18 mouse cellular contexts compared by ENCODE assay signal in genomic region chr10:84730078-84730477, GRCm38 (mm10). TPM values are rescaled to one million over a fixed set of nuclear protein-coding genes. Genes with fewer than 3 reads are reported as not detected.
DNase-seq lines count a peak whose midpoint lies in the region; TF ChIP-seq lines count a peak whose summit lies in the region.
"Had no signal": no experiment of that assay in that cellular context is flagged by ENCODE, and none has a peak within 500 bp of the region (broad histone marks: within the 10 kb centered on the region; RNA-seq: fewer than 3 reads in every experiment).

No protein-coding gene starts in this region.

- in situ Hi-C loops in CH12.LX (cut with MboI; ENCODE audit: low pct_ligation_motif_present, low pct_unique_long_range_greater_than_20kb, low sequenced_read_pairs) = no loop called here

- peaks cover 16 to 32% of the 10 kb centered on the region in 2 experiments for H3K36me3 ChIP-seq in CH12.LX (replicated peaks in 1 of 2; ENCODE audit: control insufficient read depth in 1 of 2, insufficient read depth in 1 of 2, low read length in 1 of 2)

- H3K27ac ChIP-seq in layer of hippocampus, adult 2 months = no peak overlapping the region
- no peak overlapping the region for H3K27ac ChIP-seq in CH12.LX (ENCODE audit: insufficient read depth, low read depth)
- H3K27ac ChIP-seq: embryonic facial prominence, embryonic 13.5 days; heart, embryonic 15.5 days; hindbrain, embryonic 15.5 days; limb, embryonic 13.5 days; macrophage had no signal

- TF ChIP-seq RAD21 in CH12.LX (IDR thresholded peaks at IDR 0.05; ENCODE audit: low read depth, low read length) = no peak; the same call in 1 of the 2 replicates

- H3K9ac ChIP-seq in CH12.LX (ENCODE audit: insufficient read depth, low read depth) = no peak overlapping the region
- H3K9ac ChIP-seq: embryonic facial prominence, embryonic 13.5 days; heart, embryonic 15.5 days; hindbrain, embryonic 15.5 days; limb, embryonic 13.5 days had no signal

- H3K4me1 ChIP-seq in CH12.LX (ENCODE audit: control insufficient read depth in 1 of 2, insufficient read depth in 2 of 2) = peaks cover 0 to 8% of the 10 kb centered on the region in 2 experiments; a peak in 3 of 4 replicates
- H3K4me1 ChIP-seq: hindbrain, embryonic 15.5 days had no signal

- H3K9me3 ChIP-seq in CH12.LX (replicated peaks; ENCODE audit: low read length) = no peaks in the 10 kb centered on the region
- H3K9me3 ChIP-seq: embryonic facial prominence, embryonic 13.5 days; heart, embryonic 15.5 days; hindbrain, embryonic 15.5 days; limb, embryonic 13.5 days had no signal

- no peak overlapping the region for H3K4me2 ChIP-seq in CH12.LX (ENCODE audit: insufficient read depth, low read depth, poor library complexity, severe bottlenecking)
- H3K4me2 ChIP-seq: embryonic facial prominence, embryonic 13.5 days; heart, embryonic 15.5 days; hindbrain, embryonic 15.5 days; limb, embryonic 13.5 days had no signal

- dilution Hi-C loops in CH12.LX (cut with MboI; ENCODE audit: extremely low pct_ligation_motif_present, extremely low pct_unique_long_range_greater_than_20kb, low sequenced_read_pairs) = no loop called here

- TF ChIP-seq EP300 in CH12.LX (IDR thresholded peaks at IDR 0.05; ENCODE audit: low read length) = no peak

- H3K4me3 ChIP-seq in layer of hippocampus, adult 2 months = no peak overlapping the region
- no peak overlapping the region for H3K4me3 ChIP-seq in CH12.LX (replicated peaks in 1 of 3; ENCODE audit: low read depth in 2 of 3, low read length in 2 of 3, poor library complexity in 1 of 3)
- H3K4me3 ChIP-seq: embryonic facial prominence, embryonic 13.5 days; heart, embryonic 15.5 days; hindbrain, embryonic 15.5 days; limb, embryonic 13.5 days had no signal

- DNase-seq in layer of hippocampus, adult 2 months (ENCODE audit: low spot score in 2 of 2) = no peak
- no peak for DNase-seq in layer of hippocampus, adult 9-10 months (ENCODE audit: low spot score)
- DNase-seq in A20 (ENCODE audit: low read depth, low spot score) = peak; percentile 24
- no peak for DNase-seq in CH12.LX (ENCODE audit: extremely low read depth)
- no peak for DNase-seq in brain, embryonic 14.5 days (ENCODE audit: low read depth)
- no peak for DNase-seq in Muller cell, postnatal 12 days (ENCODE audit: inconsistent ontology term)
- DNase-seq in right cerebral cortex, postnatal 36 days (ENCODE audit: low spot score in 2 of 2) = no peak
- DNase-seq: adrenal gland, adult 2 months; cerebellum, postnatal 36 days; kidney, postnatal 10 days; thymus, postnatal 25 days had no signal

- no peaks in the 10 kb centered on the region for H3K27me3 ChIP-seq in CH12.LX (replicated peaks)
- H3K27me3 ChIP-seq: heart, embryonic 15.5 days; hindbrain, embryonic 15.5 days had no signal

- H3K79me2 ChIP-seq in CH12.LX (replicated peaks; ENCODE audit: control insufficient read depth, extremely low read depth, insufficient read depth, poor library complexity, severe bottlenecking) = no peaks in the 10 kb centered on the region

- TF ChIP-seq POLR2A in CH12.LX (IDR thresholded peaks at IDR 0.05; ENCODE audit: low read depth, low read length) = no peak
- no peak for TF ChIP-seq POLR2A in brain, embryonic 14.5 days (IDR thresholded peaks at IDR 0.05; ENCODE audit: borderline replicate concordance, extremely low read depth, insufficient read depth, insufficient read length, poor library complexity, severe bottlenecking)

- peak; percentile 61 for TF ChIP-seq CTCF in layer of hippocampus, adult 2 months (conservative IDR thresholded peaks at IDR 0.05)
- peak; percentile 48; a peak in 3 of 4 replicates for TF ChIP-seq CTCF in CH12.LX (conservative IDR thresholded peaks at IDR 0.05 in 1 of 2, IDR thresholded peaks at IDR 0.05 in 1 of 2; ENCODE audit: low read depth in 2 of 2, low read length in 2 of 2)
- peak; percentile 37; the same call in 1 of the 2 replicates for TF ChIP-seq CTCF in brain, embryonic 14.5 days (IDR thresholded peaks at IDR 0.05; ENCODE audit: borderline replicate concordance, extremely low read depth, insufficient read depth, insufficient read length)

TF ChIP-seq in CH12.LX, 34 proteins besides CTCF, POLR2A, EP300 and RAD21:
- TF ChIP-seq ZNF384 (IDR thresholded peaks at IDR 0.05; ENCODE audit: low read depth, low read length) = no peak
- no peak for TF ChIP-seq SIN3A (IDR thresholded peaks at IDR 0.05; ENCODE audit: low read length)
- TF ChIP-seq BHLHE40 (IDR thresholded peaks at IDR 0.05; ENCODE audit: low read depth, low read length) = no peak
- no peak for TF ChIP-seq MXI1 (IDR thresholded peaks at IDR 0.05; ENCODE audit: low read depth, low read length)
- no peak for TF ChIP-seq MAZ (IDR thresholded peaks at IDR 0.05; ENCODE audit: low read depth, low read length)
- TF ChIP-seq KAT2A (IDR thresholded peaks at IDR 0.05; ENCODE audit: insufficient replicate concordance, low read length) = no peak
- TF ChIP-seq RCOR1 (conservative IDR thresholded peaks at IDR 0.05; ENCODE audit: low read depth, low read length) = no peak
- TF ChIP-seq MAX (IDR thresholded peaks at IDR 0.05; ENCODE audit: low read length) = no peak
- no peak for TF ChIP-seq HCFC1 (IDR thresholded peaks at IDR 0.05; ENCODE audit: low read depth, low read length)
- no peak for TF ChIP-seq UBTF (IDR thresholded peaks at IDR 0.05; ENCODE audit: low read depth, low read length)
- no peak for TF ChIP-seq E2F4 (IDR thresholded peaks at IDR 0.05; ENCODE audit: insufficient replicate concordance, low read depth, low read length)
- TF ChIP-seq TCF12 (IDR thresholded peaks at IDR 0.05; ENCODE audit: low read depth, low read length) = no peak
- TF ChIP-seq MAFK (IDR thresholded peaks at IDR 0.05; ENCODE audit: insufficient replicate concordance, low read length) = no peak

RNA-seq across cellular contexts. Expression of gene Rfx4, which starts 25.8 kb away (rescaled TPM):
- 10 to 100 TPM; 10.7 to 12.1 TPM for total RNA-seq in layer of hippocampus, adult 2 months (2021)
- total RNA-seq in CH12.LX (2012; rRNA removed) = 0.04 TPM in 1 of 2 replicates, not detected in the other
- total RNA-seq in CH12.LX (2014; rRNA removed) = not detected in 2 replicates
- 0.07 TPM in 1 of 2 replicates, not detected in the other for polyA plus RNA-seq in CH12.LX (2012; ENCODE audit: insufficient read length, low read depth)
- polyA plus RNA-seq in brain, embryonic 14.5 days (2012; rRNA removed) = 20.4 and 27.9 TPM in 2 replicates
- total RNA-seq: monocyte, adult 5-6 weeks; neutrophil, adult 5-6 weeks had no signal
- polyA plus RNA-seq: adrenal gland, adult 2 months; heart, embryonic 15.5 days; macrophage had no signal

Comparison
In these comparisons a context has a peak if more than half of its experiments do, and no peak if none do; other contexts are left out.
1. RNA of gene Rfx4, which starts 25.8 kb away (total RNA-seq): 10.7 to 12.1 TPM in layer of hippocampus, adult 2 months; 0.04 TPM in CH12.LX; every median in the first group is over 10 times any median in the second.
2. Peak in every context shown above with its lines, with median percentiles within 50 percentile points of each other: CTCF ChIP-seq.